Mouse (Mus musculus) neural tube, embryonic 11.5 days (tissue): Measurements from ENCODE around the gene Cabp7. TPM values are rescaled to one million over a fixed set of nuclear protein-coding genes. Genes with fewer than 3 reads are reported as not detected.
"Not testable (repeated sequence)": the region's sequence is repeated elsewhere in the genome, so short reads cannot be mapped to it uniquely, and the experiment has no call there.

Experiments
- ATAC-seq: fragments of 200-750 bp; cut with Nextera tagmentation; 2 replicates; pipeline ENCODE4 v1.8.0; 2017; ENCODE audit warnings: moderate number of reproducible peaks, mild to moderate bottlenecking, moderate TSS enrichment, moderate library complexity; ENCODE audit not compliant: insufficient read depth, low FRiP score, low TSS enrichment
- DNase-seq: peaks from one replicate; pipeline ENCODE4 v3.0.0-alpha.2; 2015; ENCODE audit warnings: low spot score
- H3K27ac ChIP-seq: fragments of 300-500 bp; sonication (generic); 2 replicates; pipeline ENCODE4 v1.5.1; 2014; ENCODE audit warnings: low read depth, mild to moderate bottlenecking, low read length
- H3K27me3 ChIP-seq: fragments of 300-500 bp; sonication (generic); 2 replicates; pipeline ENCODE4 v1.6.1; 2014; ENCODE audit warnings: mild to moderate bottlenecking, low read length, mixed read lengths; ENCODE audit not compliant: control insufficient read depth, insufficient read depth
- H3K36me3 ChIP-seq: fragments of 300-500 bp; sonication (generic); 2 replicates; pipeline ENCODE4 v1.6.1; 2014; ENCODE audit warnings: mild to moderate bottlenecking, low read length, moderate library complexity, mixed read lengths; ENCODE audit not compliant: control insufficient read depth, insufficient read depth
- H3K4me1 ChIP-seq: fragments of 300-500 bp; sonication (generic); 2 replicates; pipeline ENCODE4 v1.6.1; 2014; ENCODE audit warnings: low read length, mixed read lengths; ENCODE audit not compliant: control insufficient read depth, insufficient read depth
- H3K4me2 ChIP-seq: fragments of 300-500 bp; sonication (generic); 2 replicates; pipeline ENCODE4 v1.6.1; 2014; ENCODE audit warnings: low read depth, mild to moderate bottlenecking, moderate library complexity
- H3K4me3 ChIP-seq: fragments of 300-500 bp; sonication (generic); 2 replicates; pipeline ENCODE4 v1.5.1; 2014; ENCODE audit warnings: low read depth, low read length
- H3K9ac ChIP-seq: fragments of 300-500 bp; sonication (generic); 2 replicates; pipeline ENCODE4 v1.6.1; 2014; ENCODE audit warnings: mild to moderate bottlenecking, low read length
- H3K9me3 ChIP-seq: fragments of 300-500 bp; sonication (generic); 2 replicates; pipeline ENCODE4 v1.6.1; 2016; ENCODE audit warnings: low read length; ENCODE audit not compliant: control insufficient read depth
- WGBS: fragments of 180-500 bp; shearing (Covaris S2); extraction: QIAGEN DNeasy Blood & Tissue Kit; methylation state at CpG from one replicate; pipeline ENCODE4 v1.1.7; 2014; 5-methylcytosine and 5-hydroxymethylcytosine counted together
- polyA plus RNA-seq: library from polyadenylated mRNA; unstranded; fragments of >200 nt; fragmentation: Nextera tagmentation; extraction: Ambion mirVana; gene quantifications from 2 replicates; pipeline ENCODE4 v1.2.1, GENCODE M21; 2014

The Cabp7 gene
- polyA plus RNA-seq, 1 experiment from 2014 or later: 3.4 TPM

DNA sequence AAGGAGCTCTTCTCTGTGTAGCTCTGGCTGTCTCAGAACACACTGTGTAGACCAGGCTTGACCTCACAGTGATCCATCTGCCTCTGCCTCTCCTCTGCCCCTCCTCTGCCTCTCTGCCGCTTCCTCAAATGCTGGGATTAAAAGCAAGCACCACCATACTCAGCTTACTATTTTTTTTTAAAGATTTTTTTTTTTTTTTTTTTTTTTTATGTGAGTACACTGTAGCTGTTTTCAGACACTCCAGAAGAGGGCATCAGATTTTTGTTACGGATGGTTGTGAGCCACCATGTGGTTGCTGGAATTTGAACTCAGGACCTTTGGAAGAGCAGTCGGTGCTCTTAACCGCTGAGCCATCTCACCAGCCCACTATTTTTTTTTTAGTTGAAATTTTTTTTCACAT lies 36.4 kb downstream of the Cabp7 start:
- not testable (repeated sequence) for H3K27ac ChIP-seq, ATAC-seq, H3K4me3 ChIP-seq, H3K4me2 ChIP-seq, H3K9ac ChIP-seq, H3K9me3 ChIP-seq, H3K4me1 ChIP-seq, H3K36me3 ChIP-seq, DNase-seq, H3K27me3 ChIP-seq
- 85% methylated on average over 4 of the region's 4 CpGs for WGBS

- 10% methylated on average over 4 of the region's 4 CpGs for WGBS
- ATAC-seq: no peak
- no peak overlapping the region for H3K27ac ChIP-seq
- H3K9ac ChIP-seq: peak overlapping the region; percentile 62
- H3K4me2 ChIP-seq: peak overlapping the region; percentile 87
- no peaks in the 10 kb centered on the region for H3K27me3 ChIP-seq
- peaks cover 9% of the 10 kb centered on the region for H3K4me1 ChIP-seq
- no peaks in the 10 kb centered on the region for H3K9me3 ChIP-seq
- H3K4me3 ChIP-seq: peak overlapping the region; percentile 62
- peaks cover 2% of the 10 kb centered on the region; the same call in 1 of the 2 replicates for H3K36me3 ChIP-seq
- DNase-seq: no peak
Measured at GRCm38 (mm10) chr11:4705178-4705577, 41.4 kb downstream of the Cabp7 start.

DNA sequence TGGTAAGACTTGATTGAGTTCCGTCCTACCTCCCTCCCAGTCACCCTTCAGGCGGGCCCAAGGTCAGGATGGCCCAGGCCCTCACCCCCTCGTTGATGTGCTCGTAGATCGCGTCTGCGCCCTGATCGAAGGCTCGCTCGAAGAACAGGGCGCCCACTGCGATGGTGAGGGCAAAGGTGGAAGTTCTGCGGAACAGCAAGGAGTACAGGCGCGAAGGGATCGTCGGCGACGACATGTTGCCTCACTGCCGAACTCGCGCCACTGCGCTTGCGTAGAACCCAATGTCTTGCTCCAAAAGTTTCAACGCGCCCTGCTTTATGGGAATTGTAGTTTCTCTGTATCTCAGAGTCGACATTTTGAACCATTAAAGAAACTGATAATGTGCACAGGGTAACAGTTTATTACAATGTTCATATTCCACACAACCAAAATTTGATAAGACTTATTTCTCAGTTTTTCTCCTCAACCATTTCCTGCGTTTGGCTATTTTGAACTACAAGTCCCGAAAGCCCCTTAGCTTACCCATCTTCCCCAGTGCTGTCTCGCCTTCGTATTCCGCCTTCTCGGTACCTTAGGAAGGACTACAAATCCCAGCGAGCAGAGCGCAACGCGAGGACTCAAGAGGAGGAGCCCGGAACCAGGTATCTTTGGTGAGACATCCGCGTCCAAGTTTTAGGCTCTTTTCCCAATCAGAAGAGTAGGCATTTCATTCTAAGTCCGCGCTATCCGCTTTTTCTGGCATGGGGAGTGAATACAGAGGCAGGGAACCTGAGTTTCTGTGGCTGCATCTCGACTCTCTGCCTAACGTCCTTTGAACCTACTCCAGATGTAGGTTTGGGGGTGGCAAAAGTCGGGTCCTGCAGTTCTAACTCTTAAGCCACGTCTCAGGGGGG lies 42.3 kb downstream of the Cabp7 start, which contains the start of the genes Uqcr10 and Zmat5:
Gene Uqcr10 (minus strand): TSS at position 271 of the 893 bp plus-strand sequence.
Gene Zmat5 (plus strand): TSS at position 607 of the 893 bp plus-strand sequence.
- under 1% methylated on average over 47 of the region's 47 CpGs for WGBS
- Histone ChIP-seq H3K27me3 (no peaks in the 10 kb centered on the region), H3K9ac (peak within 1 kb of the TSS; percentile 68), H3K4me1 (peaks cover 9% of the 10 kb centered on the region), H3K36me3 (peaks cover 2% of the 10 kb centered on the region; the same call in 1 of the 2 replicates), H3K4me2 (peak within 1 kb of the TSS; percentile 87), H3K9me3 (no peaks in the 10 kb centered on the region), H3K4me3 (peak within 1 kb of the TSS; percentile 62), H3K27ac (no peak within 1 kb of the TSS)
- peak; percentile 91 for ATAC-seq
- DNase-seq: peak; percentile 91

- DNase-seq (no peak), ATAC-seq (no peak)
- Histone ChIP-seq H3K27me3 (no peaks in the 10 kb centered on the region), H3K9me3 (no peaks in the 10 kb centered on the region), H3K36me3 (peaks cover 2% of the 10 kb centered on the region; the same call in 1 of the 2 replicates), H3K27ac (no peak overlapping the region), H3K4me1 (peaks cover 9% of the 10 kb centered on the region), H3K4me2 (peak overlapping the region; percentile 83), H3K4me3 (peak overlapping the region; percentile 62), H3K9ac (peak overlapping the region; percentile 68)
- 6% methylated on average over 12 of the region's 12 CpGs for WGBS
Measured at GRCm38 (mm10) chr11:4703688-4704071, 42.9 kb downstream of the Cabp7 start.

DNA sequence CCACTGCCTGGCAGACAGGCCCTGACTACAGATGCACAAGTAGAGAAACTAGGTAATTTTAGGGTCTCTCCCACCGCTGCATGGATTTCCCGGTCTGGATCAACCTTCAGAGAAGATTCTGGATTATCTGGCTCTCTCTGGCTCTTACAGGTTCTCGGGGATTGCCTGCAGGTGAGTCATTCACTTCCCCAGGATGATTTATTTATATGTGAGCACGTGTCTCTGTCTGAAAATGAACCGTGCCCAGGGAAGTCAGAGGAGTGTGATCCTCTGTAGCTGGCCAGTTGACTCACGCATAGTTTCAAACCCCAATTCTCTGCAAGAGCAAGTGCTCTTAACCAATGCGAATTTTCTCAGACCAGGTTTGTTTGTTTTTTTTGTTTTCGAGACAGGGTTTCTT lies 45.9 kb downstream of the Cabp7 start:
- Histone ChIP-seq H3K4me2 (no peak overlapping the region), H3K27ac (no peak overlapping the region), H3K4me1 (peaks cover 9% of the 10 kb centered on the region), H3K9me3 (no peaks in the 10 kb centered on the region), H3K4me3 (no peak overlapping the region), H3K36me3 (peaks cover 2% of the 10 kb centered on the region; the same call in 1 of the 2 replicates), H3K9ac (no peak overlapping the region), H3K27me3 (no peaks in the 10 kb centered on the region)
- 88% methylated on average over 8 of the region's 8 CpGs for WGBS
- ATAC-seq (no peak), DNase-seq (no peak)

DNA sequence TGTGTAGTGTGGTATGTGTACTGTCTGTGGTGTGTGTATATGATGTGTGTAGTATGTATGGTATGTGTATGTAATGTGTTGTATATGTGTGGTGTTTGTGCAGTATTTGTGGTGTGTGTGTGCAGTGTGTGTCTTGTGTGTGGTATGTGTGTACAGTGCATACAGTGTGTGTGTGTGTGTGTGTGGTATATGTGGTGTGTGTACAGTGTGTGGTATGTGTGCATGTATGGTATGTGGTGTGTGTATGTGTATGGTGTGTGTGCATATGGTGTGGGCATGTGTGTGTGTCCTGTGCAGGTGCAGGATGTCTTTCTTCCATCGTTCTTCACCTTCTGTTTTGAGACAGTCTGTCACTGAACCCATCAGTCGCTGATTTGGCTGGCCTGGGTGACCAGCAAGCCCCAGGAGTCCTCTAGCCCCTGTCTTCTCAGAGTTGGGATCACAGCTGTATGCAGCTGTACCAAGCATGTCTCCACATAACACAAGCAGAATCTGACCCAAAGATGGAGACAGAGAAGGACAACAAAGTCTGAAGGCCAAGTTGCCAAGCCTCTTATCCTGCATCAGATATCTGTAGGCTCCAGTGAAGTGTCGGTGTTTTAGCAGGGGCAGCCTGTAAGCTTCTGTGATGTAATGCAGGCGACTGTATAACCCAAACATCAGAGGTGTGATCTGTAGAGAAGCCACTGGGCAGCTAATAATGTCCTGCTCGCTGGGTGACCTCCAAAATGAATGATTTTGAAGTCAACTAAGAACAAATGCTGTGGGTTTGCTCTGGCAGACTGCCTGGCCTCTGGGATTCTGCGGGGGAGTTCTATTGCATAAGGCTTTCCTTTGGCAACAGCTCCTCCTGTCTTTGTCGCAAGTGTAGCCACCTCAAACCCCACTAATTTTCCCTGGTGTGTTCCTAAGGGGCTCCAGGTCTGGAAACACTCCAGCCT lies 49.3 kb downstream of the Cabp7 start:
- Histone ChIP-seq H3K4me1 (no peaks in the 10 kb centered on the region), H3K36me3 (peaks cover 2% of the 10 kb centered on the region; the same call in 1 of the 2 replicates), H3K27me3 (no peaks in the 10 kb centered on the region), H3K4me3 (no peak overlapping the region), H3K9me3 (no peaks in the 10 kb centered on the region), H3K27ac (no peak overlapping the region), H3K4me2 (no peak overlapping the region), H3K9ac (no peak overlapping the region)
- ATAC-seq (no peak), DNase-seq (no peak)
- WGBS: 63% methylated on average over 7 of the region's 7 CpGs

DNA sequence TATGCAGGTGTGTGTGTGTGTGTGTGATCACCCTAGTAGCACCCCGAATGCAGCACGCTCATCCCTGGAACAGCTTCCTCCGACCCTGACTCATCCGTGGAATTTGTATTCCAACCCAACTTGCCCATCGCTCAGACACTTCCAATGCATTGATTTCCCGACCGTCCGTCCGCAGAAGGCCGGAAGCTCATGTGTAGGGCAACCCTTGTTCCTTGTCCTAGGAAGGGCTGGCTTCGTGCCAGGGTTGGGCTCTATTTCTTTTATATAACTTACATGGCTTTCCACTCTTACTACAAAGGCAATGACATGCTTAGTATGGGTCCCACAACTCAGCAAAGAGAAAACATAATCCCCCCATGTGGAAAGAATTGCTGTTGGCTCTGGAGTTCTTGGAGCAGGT lies 54.4 kb downstream of the Cabp7 start:
- ATAC-seq: no peak

DNA sequence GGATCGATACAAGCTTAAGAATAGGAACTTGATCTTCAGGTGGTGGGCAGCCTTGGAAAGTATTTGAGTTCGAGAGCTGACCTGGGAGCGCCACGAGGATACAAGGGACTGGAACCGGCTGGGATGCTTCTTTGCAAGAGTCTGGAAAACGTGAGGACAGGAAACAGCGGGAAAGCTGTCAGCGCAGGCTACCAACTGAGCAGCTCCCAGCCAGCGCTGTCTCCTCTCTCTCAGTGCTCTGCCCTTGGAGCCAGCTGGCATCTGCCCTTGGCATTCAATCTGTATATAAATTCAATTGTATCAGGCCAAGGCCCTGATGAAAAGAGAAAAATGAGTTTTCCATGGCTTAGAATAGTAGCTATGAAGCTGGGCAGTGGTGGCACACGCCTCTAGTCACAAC lies 55.4 kb downstream of the Cabp7 start:
- Histone ChIP-seq H3K9me3 (no peaks in the 10 kb centered on the region), H3K4me3 (no peak overlapping the region), H3K27ac (no peak overlapping the region), H3K9ac (no peak overlapping the region), H3K4me1 (no peaks in the 10 kb centered on the region), H3K27me3 (no peaks in the 10 kb centered on the region), H3K36me3 (no peaks in the 10 kb centered on the region), H3K4me2 (no peak overlapping the region)
- 69% methylated on average over 10 of the region's 10 CpGs for WGBS
- no peak for ATAC-seq
- DNase-seq: no peak

More for the DNA sequence above, 54.4 kb downstream of the Cabp7 start:
- no peaks in the 10 kb centered on the region for H3K36me3 ChIP-seq
- WGBS: 94% methylated on average over 11 of the region's 11 CpGs
- no peak for DNase-seq
- no peak overlapping the region for H3K4me3 ChIP-seq
- H3K4me2 ChIP-seq: no peak overlapping the region
- H3K27me3 ChIP-seq: no peaks in the 10 kb centered on the region
- no peaks in the 10 kb centered on the region for H3K4me1 ChIP-seq
- no peak overlapping the region for H3K27ac ChIP-seq
- no peak overlapping the region for H3K9ac ChIP-seq
- H3K9me3 ChIP-seq: no peaks in the 10 kb centered on the region
